Comparison of ENCODE assay signal across 8 mouse cellular contexts in the genomic region with DNA sequence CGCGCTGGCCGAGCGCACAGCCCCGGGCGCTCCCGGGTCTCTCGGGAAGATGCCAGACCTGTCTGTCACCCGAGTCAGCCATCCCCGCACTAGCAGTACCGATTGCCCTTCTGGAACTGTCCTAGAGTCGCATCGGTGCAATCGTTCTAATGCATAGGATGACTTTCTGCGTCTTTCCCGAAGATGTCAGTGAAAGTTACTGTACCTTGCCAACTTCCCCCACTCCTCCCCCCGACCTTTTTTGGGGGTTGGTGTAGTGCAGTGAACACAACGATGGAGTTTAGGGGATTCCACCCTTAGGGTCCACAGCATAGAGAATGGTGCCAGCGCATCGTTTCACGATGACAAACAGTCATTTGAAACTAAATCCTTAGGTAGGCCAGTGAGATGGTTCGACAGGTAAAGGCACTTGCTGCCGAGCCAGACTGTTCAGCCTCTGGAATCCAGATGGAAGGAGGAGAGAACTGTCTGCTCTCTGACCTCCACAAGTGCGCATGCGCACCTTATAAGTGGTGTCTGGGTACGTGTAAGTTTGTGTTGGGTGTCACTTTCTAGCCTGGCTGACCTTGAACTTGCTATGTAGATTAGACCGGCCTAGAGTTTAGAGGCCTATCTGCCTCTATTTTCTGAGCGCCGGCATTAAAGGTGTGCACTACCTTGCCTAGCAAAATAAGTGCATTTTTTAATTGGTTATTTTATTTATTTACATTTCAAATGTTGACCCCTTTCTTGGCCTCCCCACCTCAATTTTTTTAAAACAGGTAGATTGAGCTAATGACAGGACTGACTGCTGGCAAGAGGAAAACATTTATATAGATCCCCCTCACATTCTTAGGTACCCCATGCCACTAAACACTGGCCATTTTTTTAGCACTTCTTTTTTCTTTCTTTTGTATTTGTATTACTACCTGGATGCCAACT. TPM values are rescaled to one million over a fixed set of nuclear protein-coding genes. Genes with fewer than 3 reads are reported as not detected.
A peak's percentile ranks its signal among the peaks of the same experiment; 100 is the strongest.
DNase-seq lines count a peak whose midpoint lies in the region; ATAC-seq lines count a peak whose summit lies in the region.

No protein-coding gene starts in this region.

- intact Hi-C loops in left cerebral cortex, postnatal 14 days (cut with DNase I), result no loop called here

- DNase-seq in cerebellum, adult 11-12 months, result peak; percentile 81
- DNase-seq in c-Kit-positive CD71-positive TER-119-negative erythroid progenitor cells, embryonic 14.5 days (ENCODE audit: low read depth), result peak; percentile 54
- peak; percentile 71 for DNase-seq in forelimb bud, embryonic 11.5 days (ENCODE audit: low read depth, low spot score)
- peak; percentile 49 for DNase-seq in hindbrain, embryonic 14.5 days (ENCODE audit: low spot score)
- peak; percentile 28 for DNase-seq in left cerebral cortex, postnatal 14 days (ENCODE audit: low spot score in 2 of 2)
- peak; percentile 86 for DNase-seq in skeletal muscle tissue, adult 2 months (ENCODE audit: low read depth, low spot score)

- no peaks in the 10 kb centered on the region for H3K9me3 ChIP-seq in hindbrain, embryonic 14.5 days (ENCODE audit: control insufficient read depth, low read length)
- no peaks in the 10 kb centered on the region for H3K9me3 ChIP-seq in megakaryocyte, embryonic 14.5 days

- no peak; the same call in 1 of the 2 replicates for ATAC-seq in cerebellum, adult (ENCODE audit: insufficient number of reproducible peaks, low FRiP score, low TSS enrichment)
- ATAC-seq in hindbrain, embryonic 14.5 days (ENCODE audit: low FRiP score), result peak; percentile 1; the same call in 1 of the 2 replicates

- peak overlapping the region; percentile 90 for H3K4me2 ChIP-seq in hindbrain, embryonic 14.5 days (replicated peaks)

- 8% methylated on average over 29 of the region's 29 CpGs for WGBS in hindbrain, embryonic 14.5 days

- peaks cover 29% of the 10 kb centered on the region for H3K36me3 ChIP-seq in hindbrain, embryonic 14.5 days (replicated peaks; ENCODE audit: control insufficient read depth, insufficient read depth)
- peaks cover 52% of the 10 kb centered on the region for H3K36me3 ChIP-seq in megakaryocyte, embryonic 14.5 days (replicated peaks; ENCODE audit: low read length)

- peak overlapping the region; percentile 86 for H3K4me3 ChIP-seq in hindbrain, embryonic 14.5 days (replicated peaks; ENCODE audit: low read length)
- peak overlapping the region; percentile 99 for H3K4me3 ChIP-seq in megakaryocyte, embryonic 14.5 days (replicated peaks)

- peaks cover 7% of the 10 kb centered on the region for H3K4me1 ChIP-seq in hindbrain, embryonic 14.5 days (replicated peaks; ENCODE audit: control insufficient read depth, insufficient read depth, low read length)
- peaks cover 50% of the 10 kb centered on the region for H3K4me1 ChIP-seq in megakaryocyte, embryonic 14.5 days

- H3K27me3 ChIP-seq in hindbrain, embryonic 14.5 days (ENCODE audit: control insufficient read depth, insufficient read depth, low read length), result no peaks in the 10 kb centered on the region
- no peaks in the 10 kb centered on the region for H3K27me3 ChIP-seq in megakaryocyte, embryonic 14.5 days (replicated peaks)

- H3K9ac ChIP-seq in hindbrain, embryonic 14.5 days, result peak overlapping the region; percentile 95

- peak overlapping the region; percentile 94 for H3K27ac ChIP-seq in hindbrain, embryonic 14.5 days

RNA-seq across cellular contexts. Expression of a gene that starts 0.7 kb away (rescaled TPM):
- polyA plus RNA-seq in hindbrain, embryonic 14.5 days (2014; fragmentation: Nextera tagmentation; extraction: Ambion mirVana), result 757 and 881 TPM in 2 replicates
- total RNA-seq in left cerebral cortex, postnatal 14 days (2021), result 100 to 1,000 TPM; 351 to 367 TPM
- 133 and 159 TPM in 2 replicates for polyA plus RNA-seq in megakaryocyte, embryonic 14.5 days (2012; ENCODE audit: insufficient read depth, low replicate concordance)

RNA-seq across cellular contexts. Expression of a gene that starts 1.4 kb away (rescaled TPM):
- polyA plus RNA-seq in hindbrain, embryonic 14.5 days (2014; fragmentation: Nextera tagmentation; extraction: Ambion mirVana), result 20.3 and 21.8 TPM in 2 replicates
- 10 to 100 TPM; 21.5 to 22.8 TPM for total RNA-seq in left cerebral cortex, postnatal 14 days (2021)
- 2.3 TPM in 1 of 2 replicates, not detected in the other for polyA plus RNA-seq in megakaryocyte, embryonic 14.5 days (2012; ENCODE audit: insufficient read depth, low replicate concordance)

Comparison
In these comparisons a context has a peak if more than half of its experiments do, and no peak if none do; other contexts are left out.
1. DNase-seq: peak in every context shown above with its lines; median percentile 86 in skeletal muscle tissue, adult 2 months; 81 in cerebellum, adult 11-12 months; 71 in forelimb bud, embryonic 11.5 days; 54 in c-Kit-positive CD71-positive TER-119-negative erythroid progenitor cells, embryonic 14.5 days; 49 in hindbrain, embryonic 14.5 days; 28 in left cerebral cortex, postnatal 14 days.